Mouse (Mus musculus) adrenal gland, postnatal 25 days (tissue): Measurements from ENCODE around the gene Pfdn2. TPM values are rescaled to one million over a fixed set of nuclear protein-coding genes. Genes with fewer than 3 reads are reported as not detected.

Experiments used
- DNase-seq: peaks from one replicate; pipeline ENCODE4 v3.0.0; 2021; ENCODE audit warnings: mixed read lengths
- total RNA-seq: library from RNA; stranded (reverse); gene quantifications from 2 replicates; pipeline ENCODE4 v1.2.3, GENCODE M21; 2021

Gene Pfdn2
- total RNA-seq, 1 experiment from 2014 or later = 145 TPM

DNA sequence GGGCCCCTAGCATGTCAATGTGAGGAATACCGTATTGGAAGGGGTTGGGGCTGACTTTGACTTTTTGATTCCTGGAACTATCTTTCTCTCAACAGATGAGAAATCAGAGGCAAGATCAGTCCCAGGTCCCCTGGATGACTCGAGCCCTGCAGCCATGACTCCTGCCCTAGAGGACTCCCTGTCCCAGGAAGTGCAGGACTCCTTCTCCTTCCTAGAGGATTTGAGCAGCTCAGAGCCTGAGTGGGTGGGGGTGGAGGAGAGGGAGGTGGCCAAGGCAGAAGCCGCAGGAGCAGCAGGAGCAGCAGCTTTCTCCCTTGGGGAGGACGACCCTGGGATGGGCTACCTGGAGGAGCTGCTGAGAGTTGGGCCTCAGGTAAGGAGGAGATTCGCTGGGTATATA, 61.8 kb downstream of the Pfdn2 start:
- no peak for DNase-seq

Other genes starting within 250 kb of the Pfdn2 start
- gene Cfap126, start 231.8 kb upstream of the Pfdn2 start, total RNA-seq = 2.3 and 4.5 TPM in 2 replicates
- gene Sdhc, start 195.1 kb upstream of the Pfdn2 start, total RNA-seq = 372 and 386 TPM in 2 replicates
- 0.88 and 2.9 TPM in 2 replicates for gene Mpz, start 195.0 kb upstream of the Pfdn2 start, total RNA-seq
- 36.1 and 37.7 TPM in 2 replicates for gene Pcp4l1, start 149.4 kb upstream of the Pfdn2 start, total RNA-seq
- gene Nr1i3, start 131.7 kb upstream of the Pfdn2 start, total RNA-seq = 3.0 TPM in 1 of 2 replicates, not detected in the other
- 32.9 and 43.7 TPM in 2 replicates for gene Tomm40l, start 123.2 kb upstream of the Pfdn2 start, total RNA-seq
- gene Apoa2, start 120.6 kb upstream of the Pfdn2 start, total RNA-seq = 2.1 and 105 TPM in 2 replicates
- 11.1 and 13.7 TPM in 2 replicates for gene Fcer1g, start 111.3 kb upstream of the Pfdn2 start, total RNA-seq
- gene Adamts4, start 95.2 kb upstream of the Pfdn2 start, total RNA-seq = 0.62 and 0.67 TPM in 2 replicates
- gene Ndufs2, start 94.3 kb upstream of the Pfdn2 start, total RNA-seq = 565 and 662 TPM in 2 replicates
- 36.9 and 38.1 TPM in 2 replicates for gene B4galt3, start 75.3 kb upstream of the Pfdn2 start, total RNA-seq
- 41.6 and 54.7 TPM in 2 replicates for gene Ppox, start 64.5 kb upstream of the Pfdn2 start, total RNA-seq
- 47.8 and 50.5 TPM in 2 replicates for gene Usp21, start 57.7 kb upstream of the Pfdn2 start, total RNA-seq
- 132 and 151 TPM in 2 replicates for gene Ufc1, start 50.6 kb upstream of the Pfdn2 start, total RNA-seq
- gene Dedd, start 16.5 kb upstream of the Pfdn2 start, total RNA-seq = 35.9 and 36.5 TPM in 2 replicates
- 83.2 and 86.9 TPM in 2 replicates for gene Nit1, start within 50 bp of the Pfdn2 start, total RNA-seq
- 1.4 and 4.9 TPM in 2 replicates for gene Klhdc9, start 15.1 kb downstream of the Pfdn2 start, total RNA-seq
- gene Nectin4, start 24.4 kb downstream of the Pfdn2 start, total RNA-seq = 0.12 TPM in 1 of 2 replicates, not detected in the other
- gene Arhgap30, start 43.3 kb downstream of the Pfdn2 start, total RNA-seq = 1.8 and 2.2 TPM in 2 replicates
- 62.9 and 95.1 TPM in 2 replicates for gene Usf1, start 65.6 kb downstream of the Pfdn2 start, total RNA-seq
- 5.2 and 6.3 TPM in 2 replicates for gene Tstd1, start 73.2 kb downstream of the Pfdn2 start, total RNA-seq
- gene F11r, start 91.9 kb downstream of the Pfdn2 start, total RNA-seq = 40.1 and 59.7 TPM in 2 replicates
- gene Alyref2, start 157.8 kb downstream of the Pfdn2 start, total RNA-seq = 9.2 and 11.9 TPM in 2 replicates
- gene Itln1, start 189.6 kb downstream of the Pfdn2 start, total RNA-seq = not detected in 2 replicates
- gene Cd244a, start 213.5 kb downstream of the Pfdn2 start, total RNA-seq = 0.70 TPM in 1 of 2 replicates, not detected in the other